Mouse (Mus musculus): ENCODE measurements around the gene Zfp629. TPM values are rescaled to one million over a fixed set of nuclear protein-coding genes. Genes with fewer than 3 reads are reported as not detected.
A peak's percentile ranks its signal among the peaks of the same experiment; 100 is the strongest.

The Zfp629 gene
- polyA plus RNA-seq, 3 experiments from 2014 or later, result 0.74 to 0.92 TPM; not detected in 1

DNA sequence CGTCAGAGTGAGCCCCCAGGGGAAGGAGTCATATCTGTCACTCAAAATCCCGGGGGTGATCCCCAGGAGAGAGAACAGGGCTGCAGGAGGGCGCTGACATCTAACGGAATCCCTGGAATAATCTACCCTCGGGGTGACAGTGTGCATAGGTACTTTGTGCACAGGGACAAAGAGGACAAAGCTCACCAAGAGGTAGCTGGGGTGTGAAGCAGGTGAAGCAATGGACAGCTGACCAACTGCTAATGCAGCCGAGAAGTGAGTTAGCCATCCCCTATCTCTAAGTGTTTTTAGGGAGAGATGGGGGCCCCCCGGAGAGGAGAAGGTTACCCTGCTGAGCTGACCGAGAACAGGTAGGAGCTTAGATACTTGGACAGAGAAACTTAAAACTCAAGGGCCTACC is 1.5 kb downstream of the Zfp629 start:
- no peak for ATAC-seq

DNA sequence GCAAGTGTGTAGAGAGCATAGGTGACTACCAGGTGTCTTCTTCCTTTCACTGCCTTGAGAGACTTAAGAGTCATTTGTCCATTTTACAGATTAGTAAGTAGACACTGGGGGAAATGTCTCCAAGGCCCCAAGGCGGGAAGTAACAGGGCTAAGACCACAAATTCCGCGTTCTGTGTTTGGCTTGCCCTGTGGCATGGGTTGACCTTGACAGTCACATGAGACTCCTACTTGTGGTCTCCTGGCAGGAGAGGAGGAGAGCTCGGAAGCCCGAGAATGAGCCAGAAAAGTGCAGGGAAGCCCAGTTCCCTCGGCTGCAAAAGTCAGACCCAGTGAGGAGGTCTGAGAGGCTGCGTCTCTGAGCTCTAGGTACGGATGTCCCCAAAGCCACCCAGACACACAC is 2.1 kb downstream of the Zfp629 start:
- ATAC-seq, result no peak

DNA sequence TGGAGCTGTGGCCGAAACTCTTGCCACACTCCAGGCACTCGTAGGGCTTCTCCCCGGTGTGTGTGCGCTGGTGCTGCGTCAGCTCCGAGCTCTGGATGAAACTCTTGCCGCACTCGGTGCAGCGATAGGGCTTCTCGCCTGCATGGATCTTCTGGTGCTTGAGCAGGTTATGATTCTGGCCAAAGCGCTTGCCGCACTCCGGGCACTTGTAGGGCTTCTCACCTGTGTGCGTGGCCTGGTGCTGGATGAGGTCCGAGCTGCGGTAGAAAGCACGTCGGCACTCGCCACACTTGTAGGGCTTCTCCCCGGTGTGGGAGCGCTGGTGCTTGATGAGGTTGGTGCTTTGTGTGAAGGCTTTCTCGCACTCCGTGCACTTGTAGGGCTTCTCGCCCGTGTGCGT is 4.0 kb downstream of the Zfp629 start:
- no peak for ATAC-seq

DNA sequence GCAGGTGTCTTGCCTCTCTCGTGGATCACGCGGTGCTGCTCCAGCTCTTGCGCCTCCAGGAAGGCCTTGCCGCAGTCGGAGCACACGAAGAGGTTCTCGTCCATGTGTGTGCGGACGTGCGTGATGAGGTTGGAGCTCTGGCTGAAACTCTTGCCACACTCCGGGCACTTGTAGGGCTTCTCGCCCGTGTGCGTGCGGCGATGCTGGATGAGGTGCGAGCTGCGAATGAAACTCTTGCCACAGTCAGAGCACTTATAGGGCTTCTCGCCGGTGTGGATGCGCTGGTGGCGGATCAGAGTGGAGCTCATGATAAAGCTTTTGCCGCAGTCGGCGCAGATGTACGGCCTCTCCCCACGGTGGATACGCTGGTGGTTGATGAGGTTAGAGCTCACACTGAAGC is 4.6 kb downstream of the Zfp629 start:
- ATAC-seq, result no peak

DNA sequence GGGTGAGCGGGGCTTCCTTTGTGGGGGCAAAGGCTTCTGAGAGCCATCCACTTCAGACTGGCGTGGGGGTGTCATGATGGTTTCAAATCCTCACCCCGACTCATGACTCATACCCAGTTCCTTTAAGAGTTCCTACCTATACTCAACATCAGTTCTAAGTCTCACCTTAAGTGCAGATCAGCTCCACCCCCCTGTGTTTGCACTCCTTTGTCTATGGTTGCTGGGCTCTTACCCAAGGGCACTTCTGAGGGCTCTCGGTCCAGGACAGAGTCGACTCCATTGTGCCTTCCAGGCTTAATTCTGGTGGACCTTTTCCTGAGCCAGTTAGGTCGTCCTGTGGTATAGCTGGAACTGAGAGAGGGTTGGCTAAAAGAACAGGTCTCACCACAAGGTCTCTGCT is 8.4 kb downstream of the Zfp629 start:
- ATAC-seq, result no peak

DNA sequence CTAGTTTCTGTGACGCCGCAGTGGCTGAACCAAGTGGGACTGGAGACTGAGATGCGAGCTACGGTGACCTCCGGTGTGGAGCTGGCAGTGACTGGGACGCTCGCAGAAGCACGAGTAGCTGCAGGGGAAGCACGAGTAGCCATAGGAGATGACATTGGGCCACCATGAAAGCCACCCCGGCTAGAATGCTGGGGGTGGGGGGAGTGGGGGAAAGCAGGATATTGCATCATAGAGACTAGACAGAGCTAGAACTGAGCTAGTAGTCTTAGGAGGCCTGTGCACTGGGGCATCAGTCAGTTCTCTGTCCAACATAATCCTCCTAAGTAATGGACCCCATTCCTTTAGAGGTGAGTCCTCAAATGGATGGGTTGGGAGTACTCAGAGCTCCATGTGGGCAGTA is 11.3 kb downstream of the Zfp629 start:
- ATAC-seq, result no peak

DNA sequence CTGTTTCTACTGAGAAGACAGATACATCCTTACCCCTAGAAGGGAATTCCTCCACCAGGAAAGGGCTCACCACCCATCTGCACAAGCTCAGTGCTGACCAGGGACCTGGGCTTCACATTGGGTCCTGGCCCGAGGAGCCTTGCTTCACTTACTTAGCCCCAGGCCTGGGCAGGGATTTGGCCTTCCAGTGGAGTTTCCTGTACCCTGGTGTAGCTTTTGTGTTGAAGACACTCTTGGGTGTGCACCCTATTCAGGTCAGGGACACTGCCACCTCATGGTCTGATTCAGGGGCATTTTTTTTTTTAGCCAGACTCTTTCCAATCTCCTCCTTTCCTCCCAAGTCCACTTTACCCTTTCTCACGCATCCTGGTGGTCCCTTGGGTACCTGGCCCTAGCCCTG is 12.7 kb downstream of the Zfp629 start:
- no peak for ATAC-seq

DNA sequence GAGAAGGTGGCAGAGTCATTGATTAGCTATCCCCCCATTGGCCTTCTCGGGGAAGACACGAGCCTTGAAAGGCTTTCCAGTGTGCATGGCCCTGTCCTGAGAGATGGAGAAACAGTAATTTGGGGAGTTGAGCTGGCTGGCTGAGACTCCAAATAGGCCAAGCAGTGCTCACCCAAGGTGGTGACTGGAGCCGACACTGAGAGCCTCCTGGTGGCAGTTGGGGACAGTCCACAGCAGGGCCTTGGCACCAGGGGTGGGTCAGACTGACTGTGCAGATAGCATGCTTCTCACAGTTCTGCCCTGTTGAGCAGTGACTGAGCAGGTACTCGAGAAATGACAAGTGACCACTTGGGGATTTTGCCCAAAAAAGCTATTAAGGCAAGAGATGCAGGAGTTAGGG is 13.9 kb downstream of the Zfp629 start:
- ATAC-seq, result no peak

DNA sequence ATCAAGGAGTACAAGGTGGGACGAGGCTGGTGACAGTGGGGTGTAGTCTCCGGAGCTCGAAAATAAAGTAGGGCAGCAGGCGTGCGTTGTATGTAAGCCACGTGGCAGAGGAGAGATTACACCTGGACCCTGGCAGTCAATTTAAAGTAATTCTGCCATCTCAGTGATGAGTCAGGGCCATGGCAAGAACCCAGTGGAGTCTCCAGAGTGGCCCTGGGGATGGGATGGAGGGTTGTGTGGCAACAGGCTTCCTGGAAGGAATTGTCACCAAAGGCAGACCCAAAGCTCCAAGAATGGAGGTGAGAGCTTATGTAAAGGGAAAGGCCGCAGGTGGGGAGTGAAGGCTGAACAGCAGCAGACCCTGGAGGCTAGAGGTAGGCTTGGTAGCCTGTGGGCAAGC is 15.0 kb downstream of the Zfp629 start:
- no peak for ATAC-seq

DNA sequence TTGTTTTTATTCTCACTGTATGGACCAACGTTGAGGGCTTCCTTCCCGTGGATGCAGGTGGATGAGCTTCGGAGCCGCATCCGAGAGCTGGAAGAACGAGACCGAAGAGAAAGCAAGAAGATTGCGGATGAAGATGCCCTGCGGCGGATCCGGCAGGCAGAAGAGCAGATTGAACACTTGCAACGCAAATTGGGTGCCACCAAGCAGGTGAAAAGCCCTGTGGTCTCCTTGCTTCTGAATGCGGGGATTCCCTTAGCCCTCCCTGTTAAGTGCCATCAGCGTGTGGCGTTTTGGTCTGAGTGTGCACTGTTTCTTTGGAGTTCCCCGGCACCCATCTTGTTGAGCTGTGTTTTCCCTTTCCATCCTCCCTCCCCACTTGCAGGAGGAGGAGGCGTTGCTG is 18.9 kb downstream of the Zfp629 start:
- no peak for ATAC-seq

DNA sequence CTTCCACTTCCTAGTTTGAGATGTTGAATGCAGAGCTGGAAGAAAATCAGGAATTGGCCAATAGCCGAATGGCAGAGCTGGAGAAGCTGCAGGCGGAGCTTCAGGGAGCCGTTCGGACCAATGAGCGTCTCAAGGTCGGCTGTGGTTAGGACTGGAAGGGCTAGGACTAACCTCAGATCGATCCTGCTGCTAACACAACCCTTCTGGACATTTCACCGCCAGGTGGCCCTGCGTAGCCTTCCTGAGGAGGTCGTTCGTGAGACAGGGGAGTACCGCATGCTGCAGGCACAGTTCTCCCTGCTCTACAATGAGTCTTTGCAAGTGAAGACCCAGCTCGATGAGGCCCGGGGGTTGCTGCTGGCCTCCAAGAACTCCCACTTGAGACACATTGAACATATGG is 23.0 kb downstream of the Zfp629 start:
- ATAC-seq, result no peak

DNA sequence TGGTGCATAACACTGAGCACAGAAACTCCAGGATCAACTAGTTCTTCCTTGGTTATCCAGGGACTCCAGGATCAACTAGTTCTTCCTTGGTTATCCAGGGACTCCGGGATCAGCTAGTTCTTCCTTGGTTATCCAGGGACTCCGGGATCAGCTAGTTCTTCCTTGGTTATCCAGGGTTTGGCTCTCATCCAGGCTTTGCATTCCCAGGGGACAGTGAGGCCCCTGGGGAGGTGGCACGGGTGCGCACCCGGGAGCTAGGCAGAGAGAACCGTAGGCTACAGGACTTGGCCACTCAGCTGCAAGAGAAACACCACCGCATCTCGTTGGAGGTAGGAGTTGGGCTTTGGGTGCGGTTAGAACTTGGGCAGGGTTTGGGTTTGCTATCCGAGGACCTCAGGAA is 24.5 kb downstream of the Zfp629 start:
- ATAC-seq, result no peak

DNA sequence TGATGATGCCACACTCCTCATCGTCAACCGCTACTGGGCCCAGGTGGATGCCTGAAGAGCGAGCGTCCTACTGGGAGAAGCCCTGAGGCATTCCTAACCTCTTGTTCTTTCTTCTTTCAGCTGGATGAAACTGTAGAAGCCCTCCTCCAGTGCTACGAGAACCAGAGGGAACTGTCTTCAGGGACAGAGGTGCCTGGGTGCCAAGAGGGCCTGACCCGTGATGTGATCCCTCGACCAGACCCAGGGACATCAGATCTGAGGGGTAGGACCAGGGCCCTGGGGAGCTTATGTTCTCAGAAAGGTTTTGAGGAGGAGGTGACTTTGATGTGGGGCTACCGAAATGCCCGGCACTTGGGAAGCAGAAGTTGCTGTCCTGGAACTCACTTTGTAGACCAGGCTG is 26.0 kb downstream of the Zfp629 start:
- ATAC-seq, result no peak

DNA sequence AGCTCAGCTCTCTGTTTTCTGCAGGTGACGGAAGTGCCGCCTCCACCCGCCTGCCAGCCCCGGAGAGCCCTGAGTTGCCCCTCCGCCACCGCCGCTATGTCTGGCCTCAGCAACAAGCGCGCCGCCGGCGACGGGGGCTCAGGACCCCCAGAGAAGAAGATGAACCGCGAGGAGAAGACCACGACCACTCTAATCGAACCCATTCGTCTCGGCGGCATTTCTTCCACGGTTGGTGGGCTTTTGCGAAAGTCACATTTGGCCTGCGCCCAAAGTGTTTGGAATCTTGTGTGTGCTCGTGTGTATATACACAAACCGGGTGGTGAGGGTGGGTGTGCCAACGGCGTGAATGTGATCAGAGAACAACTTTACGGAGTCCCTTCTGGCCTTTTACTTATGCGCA is 26.7 kb downstream of the Zfp629 start:
- peak; percentile 24 for ATAC-seq

DNA sequence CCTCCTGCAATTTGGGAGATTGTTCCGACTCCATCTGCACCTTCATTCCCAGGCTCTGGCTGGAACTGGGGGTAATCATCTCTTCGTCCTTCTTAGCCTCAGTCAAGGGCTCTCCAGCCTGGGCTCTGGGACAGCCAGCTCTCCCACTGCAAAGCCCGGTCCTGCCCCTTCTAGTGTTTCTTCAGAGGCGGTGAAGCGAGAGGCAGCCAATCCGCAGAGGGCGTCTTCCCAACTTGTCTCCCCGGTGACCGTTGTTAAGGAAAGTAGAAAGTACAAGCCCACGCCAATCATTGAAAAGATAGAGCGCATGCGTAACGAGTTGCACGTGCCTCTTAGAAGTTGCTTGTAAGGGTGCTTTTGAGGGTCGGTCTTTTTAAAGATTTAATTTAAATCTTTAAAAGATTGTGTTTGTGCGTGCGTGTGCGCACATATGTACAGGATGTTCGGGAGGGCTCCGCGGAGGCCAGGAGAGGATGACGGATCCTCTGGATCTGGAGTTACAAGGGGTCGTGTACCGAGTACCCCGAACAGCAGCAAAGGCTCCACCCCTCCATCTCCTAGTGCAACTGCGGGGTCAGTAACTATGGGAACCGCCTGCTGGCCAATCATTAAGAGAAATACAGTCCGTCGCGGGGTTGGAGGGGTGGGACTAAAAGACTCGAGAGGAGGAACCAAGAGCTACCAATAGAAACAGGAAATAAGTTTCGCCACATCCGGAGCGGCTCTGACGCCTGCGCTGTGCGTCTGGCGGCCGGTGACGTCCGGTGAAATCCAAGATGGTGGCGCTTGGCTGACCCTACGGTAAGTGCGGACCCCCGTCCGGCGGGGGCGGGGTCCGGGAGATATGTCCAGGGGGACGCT is 27.4 kb downstream of the Zfp629 start, which contains the start of the genes Ccdc189 and Rnf40:
Gene Ccdc189 (minus strand): TSS at position 585 of the 861 bp plus-strand sequence.
Gene Rnf40 (plus strand): TSS at position 757 of the 861 bp plus-strand sequence.
- ATAC-seq, result peak; percentile 96

DNA sequence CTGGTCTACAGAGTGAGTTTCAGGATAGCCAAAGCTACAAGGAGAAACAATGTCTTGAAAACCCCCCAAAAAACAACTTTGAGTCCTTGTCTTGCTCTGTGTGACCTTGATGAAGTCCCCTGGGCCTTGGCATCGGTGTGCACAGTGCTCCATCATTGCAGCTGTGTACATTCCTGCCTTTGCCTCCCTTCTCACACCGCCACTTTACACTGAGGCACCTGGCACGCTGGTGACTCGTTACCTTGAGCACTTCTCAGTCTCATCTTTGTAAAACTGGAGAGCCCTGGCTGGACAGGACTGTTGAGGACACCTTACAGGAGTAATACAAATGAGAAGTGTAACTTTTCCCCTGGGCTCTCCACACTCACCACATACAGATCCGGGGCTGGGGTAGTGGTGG is 28.4 kb downstream of the Zfp629 start:
- ATAC-seq, result no peak

DNA sequence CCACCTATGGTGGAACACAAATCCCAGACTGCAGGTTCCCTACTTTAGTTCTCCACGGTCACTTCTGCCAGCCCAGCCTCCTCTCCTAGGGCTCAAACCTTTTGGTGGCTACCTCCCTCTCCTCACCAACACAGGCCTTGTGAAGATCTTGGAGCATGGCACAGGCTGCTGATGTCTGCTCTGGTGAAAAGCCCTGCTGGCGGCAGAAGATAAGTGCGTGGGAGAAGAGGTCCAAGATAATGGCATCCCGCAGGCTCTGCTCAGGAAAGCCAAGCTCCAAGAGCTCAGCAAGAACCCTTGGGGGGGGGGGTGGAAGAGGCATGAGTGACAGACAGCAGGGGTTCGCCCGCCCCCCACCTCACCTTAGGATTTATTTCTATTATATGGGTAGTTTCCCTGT is 29.4 kb downstream of the Zfp629 start:
- ATAC-seq, result no peak

DNA sequence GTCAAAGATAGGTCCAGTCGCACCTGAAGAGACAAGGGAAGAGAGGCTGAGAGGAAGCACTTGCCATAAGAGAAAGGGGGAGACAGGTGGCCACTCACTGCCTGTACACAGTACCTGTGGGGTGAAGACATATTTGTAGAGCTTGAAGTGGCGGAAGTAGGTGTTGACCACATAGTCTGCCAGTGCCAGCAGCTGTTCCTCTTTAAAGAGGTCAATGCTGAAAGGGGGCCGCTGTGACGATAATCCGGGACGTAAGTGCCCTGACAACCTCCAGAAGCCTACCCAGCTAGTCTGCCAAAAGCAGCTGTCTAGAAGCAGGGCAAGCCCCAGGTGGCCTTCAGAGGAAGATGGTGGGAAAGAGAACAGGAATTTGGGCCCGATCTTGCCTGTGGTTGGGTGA is 30.6 kb downstream of the Zfp629 start:
- no peak for ATAC-seq

DNA sequence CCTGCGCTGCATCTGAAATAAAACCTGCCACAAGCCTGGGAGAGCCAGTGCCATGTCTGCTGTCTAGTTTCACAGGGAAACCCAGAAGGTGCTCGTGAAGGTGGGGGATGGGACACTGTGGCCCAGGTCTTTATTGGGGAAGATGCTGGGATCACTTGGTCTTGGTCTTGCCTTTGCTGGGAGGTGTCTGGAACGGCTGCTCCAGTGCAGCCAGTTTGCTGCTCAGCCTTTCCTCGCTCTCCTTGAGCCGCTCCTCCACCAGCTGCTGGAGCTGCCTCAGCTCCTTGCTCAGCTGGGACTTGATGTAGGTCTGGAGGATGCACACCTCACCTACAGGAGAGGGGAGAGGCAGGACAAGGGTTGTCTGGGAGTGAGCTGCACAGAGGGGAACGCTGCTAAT is 32.3 kb downstream of the Zfp629 start:
- ATAC-seq, result no peak

DNA sequence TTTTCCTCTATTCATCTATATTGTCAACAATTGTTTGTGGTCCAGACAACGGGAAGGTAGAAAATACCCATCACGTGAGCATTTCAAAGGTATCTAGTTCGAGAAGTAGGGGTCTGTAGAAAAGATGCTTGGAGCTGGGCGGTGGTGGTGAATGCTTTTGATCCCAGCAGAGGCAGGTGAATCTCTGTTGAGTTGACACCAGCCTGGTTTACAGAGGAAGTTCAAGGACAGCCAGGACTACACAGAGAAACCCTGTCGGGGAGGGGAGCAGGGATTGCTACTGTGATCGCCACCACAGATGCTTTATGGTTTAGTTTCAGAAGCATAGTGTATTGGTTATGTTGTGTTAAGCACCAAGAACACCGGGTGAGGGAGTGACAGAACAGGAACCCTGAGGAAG is 41.5 kb downstream of the Zfp629 start:
- ATAC-seq, result no peak

DNA sequence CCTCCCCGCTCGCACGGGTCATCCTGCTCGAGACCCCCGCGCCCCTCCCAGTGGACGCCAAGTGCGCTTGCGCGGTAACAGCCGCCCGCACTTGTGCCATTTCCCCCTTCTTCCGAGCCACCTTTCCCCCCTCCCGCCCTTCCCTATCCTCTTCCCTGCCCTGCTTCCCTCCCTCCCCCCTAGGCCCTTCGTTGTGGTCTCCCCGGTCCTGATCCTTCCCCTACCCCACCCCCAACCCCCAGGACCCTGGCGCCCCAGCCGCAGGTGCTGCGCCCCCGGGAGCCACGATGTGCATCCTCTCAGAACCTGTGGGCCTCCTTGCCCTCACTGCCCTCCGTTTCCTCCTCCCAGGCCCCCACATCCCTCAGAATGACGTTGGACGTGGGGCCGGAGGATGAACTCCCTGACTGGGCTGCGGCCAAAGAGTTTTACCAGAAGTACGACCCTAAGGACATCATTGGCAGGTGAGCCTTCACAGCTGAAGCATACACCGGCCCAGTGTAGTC is 42.0 kb downstream of the Zfp629 start:
- ATAC-seq, result no peak

DNA sequence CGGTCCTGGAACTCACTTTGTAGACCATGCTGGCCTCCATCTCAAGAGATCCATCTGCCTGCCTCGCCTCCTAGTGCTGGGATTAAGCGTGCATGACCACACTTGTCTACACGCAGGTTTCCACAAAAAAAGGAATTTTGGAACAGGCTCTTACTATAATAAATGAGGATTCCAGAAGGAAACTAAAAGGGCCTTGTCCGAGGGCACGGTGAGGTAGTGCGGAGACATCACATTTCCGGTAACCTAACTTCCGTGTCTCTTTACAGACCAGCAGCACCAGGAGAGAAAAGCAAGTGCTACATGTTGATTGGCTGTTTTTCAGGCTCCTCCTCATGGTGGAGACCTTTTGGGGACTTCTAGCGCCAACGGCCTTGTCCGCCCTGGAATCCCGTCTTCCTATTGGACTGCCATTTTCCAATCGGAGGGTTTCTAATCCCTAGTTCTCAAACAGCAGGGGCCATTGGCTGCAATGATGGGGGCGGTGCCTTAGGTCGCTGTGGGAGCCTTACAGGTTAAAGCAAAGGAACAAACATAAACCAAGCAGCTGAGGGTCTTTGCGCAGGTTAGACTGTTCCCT is 42.6 kb downstream of the Zfp629 start, which contains the start of gene Phkg2:
Gene Phkg2 (plus strand): TSS at position 446 of the 577 bp plus-strand sequence.
- ATAC-seq, result peak; percentile 99

DNA sequence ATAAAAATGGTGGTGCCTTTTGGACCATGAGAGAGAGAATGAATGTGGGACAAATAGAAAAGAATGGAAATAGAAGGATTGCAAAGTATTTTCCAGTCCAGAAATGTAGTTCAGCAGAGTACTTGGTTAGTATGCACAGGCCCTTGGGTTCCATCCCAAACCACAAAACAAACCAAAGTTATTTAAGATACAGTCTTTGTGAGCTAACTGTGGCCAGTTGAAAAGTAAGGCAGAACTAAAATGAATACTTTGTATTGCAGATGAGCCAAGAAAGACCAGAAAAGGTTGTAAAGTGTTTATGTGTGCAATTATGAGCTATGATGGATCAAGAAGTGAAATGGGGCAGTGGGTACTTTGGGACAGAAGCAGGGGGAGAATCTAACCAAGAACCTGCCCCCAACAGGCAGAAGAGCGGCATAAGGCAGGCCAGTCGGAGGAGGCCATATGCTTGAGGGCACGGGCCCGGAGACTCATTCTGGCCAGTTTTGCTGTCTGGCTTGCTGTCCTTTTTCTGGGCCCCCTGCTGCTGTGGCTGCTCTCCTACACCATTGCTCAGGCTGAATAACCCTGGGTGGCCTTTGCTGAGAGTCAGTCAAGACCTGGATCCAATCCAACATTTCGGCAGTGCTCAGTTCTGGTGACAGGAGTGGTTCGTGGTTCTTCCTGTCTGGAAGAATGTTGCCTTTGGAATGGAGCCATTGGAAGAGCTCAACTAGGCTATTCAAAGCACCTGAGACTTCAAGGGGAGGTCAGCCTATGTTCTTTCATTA is 51.0 kb downstream of the Zfp629 start:
- ATAC-seq, result no peak
